Mouse (Mus musculus) adrenal gland, adult 8-10 months (tissue): ENCODE measurements around the gene Fosl1. TPM values are rescaled to one million over a fixed set of nuclear protein-coding genes. Genes with fewer than 3 reads are reported as not detected.

Experiments used
- DNase-seq: peaks from one replicate; pipeline ENCODE4 v3.0.0; 2022
- total RNA-seq, 4 experiments: library from RNA; stranded (reverse); gene quantifications; 2 replicates each; pipeline ENCODE4 v1.2.4; 2022

Fosl1 gene
- total RNA-seq, 4 experiments from 2014 or later: 0.22 to 0.86 (median 0.56) TPM; not detected in 1

DNA sequence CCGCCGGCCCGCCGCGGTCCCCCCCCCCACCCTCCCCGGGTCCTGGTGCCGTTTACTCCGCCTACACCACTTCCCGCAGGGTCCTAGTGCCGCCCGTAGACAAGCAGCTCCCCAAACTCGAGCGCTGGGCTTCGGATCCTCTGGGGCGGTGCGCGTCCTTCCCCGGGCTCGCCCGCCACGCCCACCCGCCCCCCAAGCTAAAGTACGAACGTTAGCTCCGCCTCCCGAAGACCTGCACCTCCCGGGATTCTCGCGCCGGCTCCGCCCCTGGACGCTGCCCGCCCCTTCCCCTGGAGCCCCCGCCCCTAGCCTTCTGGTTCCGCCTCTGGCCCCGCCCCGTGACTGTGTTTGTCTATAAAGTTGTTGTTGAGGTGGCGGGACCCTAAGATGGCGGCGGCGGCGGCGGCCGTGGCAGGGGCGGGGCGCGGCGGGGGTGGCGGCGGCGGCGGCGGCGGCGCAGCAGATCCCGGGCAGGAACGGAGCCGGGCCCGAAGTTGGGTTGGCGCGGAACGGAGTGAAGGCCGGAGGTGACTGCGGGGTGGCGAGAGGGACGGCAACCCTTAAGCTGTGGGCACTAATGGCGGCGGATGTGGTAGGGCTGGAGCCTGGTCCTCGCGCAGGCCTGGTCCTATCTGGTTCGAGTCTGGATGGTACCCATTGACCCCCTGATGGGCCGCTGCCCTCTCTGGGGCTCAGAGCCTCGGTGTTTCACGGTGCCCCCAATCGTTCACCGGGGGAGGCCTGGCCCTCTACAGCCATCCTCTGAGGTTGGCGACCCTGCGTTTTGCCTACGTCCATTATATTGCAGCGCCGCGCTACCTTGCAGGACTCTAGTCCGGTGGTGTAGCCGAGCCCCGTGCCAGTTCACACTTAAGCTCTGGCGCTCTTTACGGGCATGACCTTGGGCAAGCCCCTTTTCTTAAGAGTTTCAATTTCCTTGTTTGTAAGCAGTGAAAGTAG lies 22.3 kb upstream of the Fosl1 start, which contains the start of the genes Drap1 and AI837181:
TSS of gene Drap1 (minus strand) at position 198 of the 960 bp plus-strand sequence.
TSS of gene AI837181 (plus strand) at position 363 of the 960 bp plus-strand sequence.
- DNase-seq: peak; percentile 89

DNA sequence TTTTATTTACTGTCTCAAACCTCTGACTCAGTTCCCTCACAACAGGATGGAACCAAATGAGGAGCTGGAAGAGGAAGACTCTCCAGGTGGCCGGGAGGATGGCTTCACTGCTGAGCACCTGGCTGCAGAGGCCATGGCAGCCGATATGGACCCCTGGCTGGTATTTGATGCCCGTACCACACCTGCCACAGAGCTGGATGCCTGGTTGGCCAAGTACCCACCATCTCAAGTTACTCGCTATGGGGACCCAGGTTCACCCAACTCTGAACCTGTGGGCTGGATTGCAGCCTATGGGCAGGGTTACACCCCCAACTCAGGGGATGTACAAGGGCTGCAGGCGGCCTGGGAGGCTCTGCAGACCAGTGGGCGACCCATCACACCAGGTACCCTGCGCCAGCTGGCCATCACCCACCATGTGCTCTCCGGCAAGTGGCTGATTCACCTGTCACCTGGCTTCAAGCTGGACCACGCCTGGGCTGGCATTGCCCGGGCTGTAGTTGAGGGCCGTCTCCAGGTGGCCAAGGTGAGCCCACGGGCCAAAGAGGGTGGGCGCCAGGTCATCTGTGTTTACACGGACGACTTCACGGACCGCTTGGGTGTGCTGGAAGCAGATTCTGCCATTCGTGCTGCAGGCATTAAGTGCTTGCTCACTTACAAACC lies 21.3 kb upstream of the Fosl1 start:
- no peak for DNase-seq

DNA sequence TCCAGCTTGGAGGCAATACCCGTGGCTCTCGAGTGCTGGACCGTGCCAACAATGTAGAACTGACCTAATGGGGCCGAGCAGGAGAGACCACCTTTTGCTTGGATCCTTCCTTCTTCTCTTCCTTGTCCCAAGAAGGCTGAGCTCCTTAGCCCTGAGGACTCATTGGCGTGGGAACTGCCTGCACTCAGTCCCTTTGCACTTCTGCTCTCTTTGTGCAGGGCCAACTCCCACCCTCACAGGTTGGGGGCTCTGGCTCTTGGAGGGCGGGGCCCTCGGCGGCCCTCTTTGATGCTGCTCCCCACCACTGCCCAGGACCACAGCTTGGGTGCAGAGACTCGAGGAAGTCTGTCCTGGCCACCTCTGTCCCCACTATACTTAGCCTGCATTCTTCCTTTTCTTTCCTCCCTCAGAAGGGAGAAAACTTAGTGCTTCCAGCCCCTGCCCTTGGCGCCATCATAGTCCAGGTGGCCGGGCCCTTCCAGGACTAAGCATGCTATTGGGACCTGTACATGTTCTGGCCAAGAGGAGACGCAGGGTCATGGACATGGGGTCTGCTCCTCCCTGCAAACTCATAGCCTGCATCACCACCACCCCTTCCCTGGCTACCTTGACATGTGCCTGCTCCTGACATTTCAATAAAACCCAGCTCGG lies 20.6 kb upstream of the Fosl1 start:
- DNase-seq: no peak

DNA sequence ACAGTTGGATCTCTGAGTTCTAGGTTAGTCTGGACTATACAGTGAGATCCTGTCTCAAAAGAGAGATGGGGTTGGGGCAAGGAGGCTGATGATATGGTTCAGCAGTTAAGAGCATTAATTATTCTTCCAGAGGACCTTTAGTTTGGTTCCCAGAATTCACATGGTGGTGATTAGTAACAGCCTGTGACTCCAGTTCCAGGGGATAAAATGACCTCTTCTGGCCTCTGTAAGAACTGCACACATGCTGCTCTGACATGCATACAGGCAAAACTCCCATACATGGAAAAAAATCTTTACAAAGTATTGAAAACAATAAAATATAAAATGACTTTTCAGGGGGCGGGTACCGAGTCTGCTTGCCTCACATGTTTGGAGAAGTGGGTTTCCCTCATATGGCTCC lies 19.3 kb upstream of the Fosl1 start:
- no peak for DNase-seq

DNA sequence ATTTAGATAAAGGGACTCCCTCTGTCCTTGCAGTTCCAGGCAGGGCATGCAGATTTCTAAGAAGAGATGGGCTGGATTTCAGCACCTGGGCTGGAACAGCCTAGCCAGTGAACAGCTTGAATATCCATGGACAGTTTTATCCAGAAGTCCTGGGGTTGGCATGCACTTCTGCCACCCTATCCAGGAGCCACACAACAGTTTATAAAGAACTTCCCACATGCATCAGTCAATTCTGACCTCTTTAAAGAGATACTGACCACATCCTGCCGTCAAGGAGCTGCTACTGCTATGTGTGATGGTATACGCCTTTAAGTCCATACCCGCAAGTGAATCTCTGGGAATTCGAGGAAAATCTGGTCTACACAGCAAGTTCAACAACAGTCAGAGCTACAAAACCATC lies 18.1 kb upstream of the Fosl1 start:
- DNase-seq: no peak

DNA sequence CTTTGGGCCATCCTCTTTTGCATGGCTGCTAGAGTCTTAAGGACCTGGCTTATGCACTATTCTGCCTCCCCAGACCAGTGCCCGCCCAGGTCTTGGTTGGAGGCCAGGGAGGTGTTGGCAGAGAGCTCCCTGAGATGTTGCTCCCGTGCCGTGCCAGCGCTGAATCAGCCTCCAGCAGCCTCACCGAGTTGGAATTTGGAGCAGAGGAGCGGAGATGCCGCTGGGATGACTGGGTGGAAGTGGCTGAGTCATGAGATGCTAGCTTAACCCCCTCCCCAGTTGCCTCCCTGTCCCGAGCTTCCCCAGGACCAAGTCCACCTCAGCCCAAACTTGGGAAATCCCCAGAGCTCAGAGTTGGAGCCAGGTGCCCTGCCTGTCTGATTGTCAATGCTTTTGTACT lies 17.5 kb upstream of the Fosl1 start:
- DNase-seq: peak; percentile 87

DNA sequence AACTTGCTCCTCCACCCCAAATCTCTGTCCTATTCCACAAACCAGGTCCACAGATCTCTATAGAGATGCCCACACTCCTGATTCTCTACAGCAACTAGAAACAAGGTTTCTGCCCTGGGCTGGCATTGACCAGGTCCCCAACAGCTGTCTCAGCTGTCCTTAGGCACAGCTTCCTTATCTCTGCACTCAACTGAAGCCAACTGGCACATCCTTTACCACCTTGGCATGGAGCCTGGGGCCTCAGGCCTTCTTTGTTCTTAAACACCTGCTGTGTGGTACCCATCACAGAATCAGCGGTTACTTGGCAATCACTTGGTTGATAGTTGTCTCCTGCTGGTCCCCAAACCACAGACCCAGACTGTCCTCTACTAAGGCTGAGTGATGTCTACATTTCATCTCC lies 16.9 kb upstream of the Fosl1 start:
- no peak for DNase-seq

DNA sequence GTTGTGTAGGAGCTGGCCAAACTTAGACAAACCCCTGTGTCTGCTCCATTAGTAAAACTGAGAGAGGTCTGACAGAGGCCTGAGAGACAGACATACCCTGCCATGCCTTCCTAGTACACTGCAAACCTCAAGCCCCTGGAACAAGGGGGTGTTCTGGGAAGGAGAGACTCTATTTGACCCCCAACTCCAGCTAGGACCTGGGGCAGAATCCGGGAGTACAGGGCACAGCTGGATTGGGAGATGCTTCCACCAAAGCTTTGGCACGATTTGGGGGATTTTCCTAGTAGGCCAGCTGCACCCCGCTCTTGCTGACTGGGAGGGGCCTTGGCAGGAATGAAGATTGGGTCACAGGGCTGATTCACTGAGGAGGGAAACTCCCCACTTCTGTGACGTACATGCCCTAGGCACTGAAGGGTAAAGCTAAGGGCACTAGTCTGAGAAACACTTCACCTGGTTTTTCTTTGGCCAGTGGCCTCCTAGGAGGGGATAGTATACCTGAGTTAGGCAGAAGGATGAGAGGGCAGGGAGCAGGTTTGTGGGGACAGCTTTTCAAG lies 15.4 kb upstream of the Fosl1 start:
- DNase-seq: no peak

DNA sequence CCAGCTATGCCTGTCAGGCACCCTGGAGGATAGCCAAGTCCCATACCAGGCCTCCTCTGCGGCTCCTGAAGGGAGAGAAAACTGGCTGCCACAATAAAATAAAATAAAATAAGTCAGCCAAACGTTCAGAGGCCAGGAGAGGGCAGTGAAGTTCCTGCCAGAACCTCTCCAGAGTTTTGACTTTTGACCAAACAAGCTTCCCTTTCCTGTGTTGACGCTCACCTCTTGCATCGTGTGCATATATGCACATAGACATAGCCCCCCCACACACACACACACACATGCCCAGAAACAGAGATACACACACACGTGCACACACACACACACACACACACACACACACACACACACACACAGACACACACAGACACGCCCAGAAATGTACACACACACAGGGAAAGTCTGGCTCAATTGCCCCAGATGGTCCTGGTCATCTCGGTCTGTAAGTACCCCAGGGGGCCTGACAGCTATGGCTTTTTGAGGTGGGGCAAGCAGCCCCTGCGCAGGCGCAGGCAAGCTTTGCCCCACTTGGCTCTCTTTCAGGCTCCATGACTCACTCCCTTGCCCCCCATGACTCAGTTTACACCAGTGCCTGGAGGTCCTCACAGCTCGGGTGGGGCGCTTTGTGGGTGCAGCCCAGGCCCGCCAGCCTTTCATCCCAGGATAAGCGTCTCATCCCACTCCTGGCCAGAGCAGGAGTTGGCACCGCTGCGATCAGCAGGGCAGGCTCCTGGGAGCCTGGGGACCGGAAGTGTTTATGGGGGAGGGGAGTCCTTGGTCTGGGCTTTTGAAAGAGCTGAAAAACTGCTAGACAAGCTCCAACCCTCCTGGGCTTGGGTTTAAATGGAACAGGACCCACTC lies 14.1 kb upstream of the Fosl1 start:
- peak; percentile 53 for DNase-seq

DNA sequence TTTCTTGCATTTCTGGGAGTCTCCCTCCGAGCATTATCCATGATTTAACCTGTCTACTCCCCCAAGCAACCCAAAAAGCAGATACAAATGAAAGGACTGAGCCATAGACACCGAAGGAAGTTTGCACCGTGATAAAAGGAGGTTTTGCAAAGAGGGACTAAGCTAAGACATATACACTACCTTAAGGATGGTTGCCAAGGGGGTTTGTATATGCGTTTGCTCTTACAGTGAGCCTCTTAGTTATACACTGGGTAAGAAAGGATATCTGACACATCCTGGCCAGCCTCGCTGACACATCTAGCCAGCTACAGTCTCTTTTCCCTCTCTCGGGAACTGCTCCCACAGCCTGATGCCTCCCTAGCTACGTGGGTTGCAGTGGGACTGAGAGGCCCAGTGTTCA lies 13.4 kb upstream of the Fosl1 start:
- no peak for DNase-seq

DNA sequence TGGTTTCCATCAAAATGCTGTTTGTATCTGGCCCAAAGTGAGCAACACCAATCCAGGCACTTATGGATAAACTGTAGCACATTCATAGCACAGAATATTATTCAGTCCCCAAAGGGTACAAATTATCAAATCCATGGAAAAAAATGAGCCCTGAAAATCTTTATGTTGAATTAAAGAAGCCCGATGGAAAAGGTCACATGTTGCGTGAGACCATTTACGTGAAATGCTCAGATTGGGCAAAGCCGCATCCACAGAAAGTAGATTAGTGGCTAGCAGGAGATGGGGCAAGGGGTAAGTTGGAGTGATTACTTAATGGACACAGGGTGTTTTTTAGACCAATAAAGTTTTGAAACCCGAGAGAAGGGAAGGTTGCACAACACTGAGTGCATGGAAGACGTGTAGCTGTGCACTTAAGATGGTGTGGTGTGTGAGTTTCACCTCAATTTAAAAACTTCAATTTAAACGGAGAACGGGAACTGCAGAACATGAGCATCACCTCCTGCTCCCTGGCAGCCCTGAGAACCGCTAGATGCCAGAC lies 2.9 kb upstream of the Fosl1 start:
- DNase-seq: no peak

DNA sequence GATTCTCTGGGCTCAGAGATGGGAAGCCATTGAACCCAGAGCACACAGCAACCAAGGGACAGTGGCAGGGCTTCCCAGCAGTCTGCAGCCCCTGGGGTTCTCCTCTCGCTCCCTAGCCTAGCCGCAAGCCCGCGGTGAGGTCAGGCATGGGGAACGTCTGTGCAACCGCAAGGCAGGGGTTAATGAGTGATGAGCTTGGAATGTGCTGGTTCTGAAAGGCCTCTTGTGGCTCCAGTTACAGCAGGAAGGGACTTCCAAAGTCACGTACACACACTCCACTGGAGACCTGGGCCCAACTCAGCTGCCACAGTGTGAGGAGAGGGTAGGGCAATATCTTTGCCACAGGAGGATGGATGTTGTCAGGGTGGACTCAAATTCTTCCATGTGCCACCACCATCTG lies 2.4 kb upstream of the Fosl1 start:
- DNase-seq: no peak

DNA sequence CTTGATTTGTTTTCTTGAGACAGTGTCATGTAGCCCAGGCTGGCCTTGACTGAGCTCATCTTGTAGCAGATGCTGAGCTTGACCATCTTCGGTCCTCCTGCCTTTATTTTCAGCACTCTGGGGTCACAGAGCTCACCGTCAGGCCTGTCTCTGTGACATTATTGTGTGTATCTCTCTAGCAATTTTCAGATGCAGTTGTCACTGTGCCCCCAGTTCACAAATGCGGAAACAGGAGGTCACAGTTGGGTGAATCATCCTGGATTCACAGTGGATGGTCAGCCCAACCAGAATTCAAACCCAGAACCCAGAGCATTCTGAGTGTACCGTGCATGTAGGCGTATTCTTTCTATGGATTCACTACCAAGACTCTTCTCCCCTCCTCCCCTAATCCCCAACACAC lies 1.6 kb upstream of the Fosl1 start:
- no peak for DNase-seq

DNA sequence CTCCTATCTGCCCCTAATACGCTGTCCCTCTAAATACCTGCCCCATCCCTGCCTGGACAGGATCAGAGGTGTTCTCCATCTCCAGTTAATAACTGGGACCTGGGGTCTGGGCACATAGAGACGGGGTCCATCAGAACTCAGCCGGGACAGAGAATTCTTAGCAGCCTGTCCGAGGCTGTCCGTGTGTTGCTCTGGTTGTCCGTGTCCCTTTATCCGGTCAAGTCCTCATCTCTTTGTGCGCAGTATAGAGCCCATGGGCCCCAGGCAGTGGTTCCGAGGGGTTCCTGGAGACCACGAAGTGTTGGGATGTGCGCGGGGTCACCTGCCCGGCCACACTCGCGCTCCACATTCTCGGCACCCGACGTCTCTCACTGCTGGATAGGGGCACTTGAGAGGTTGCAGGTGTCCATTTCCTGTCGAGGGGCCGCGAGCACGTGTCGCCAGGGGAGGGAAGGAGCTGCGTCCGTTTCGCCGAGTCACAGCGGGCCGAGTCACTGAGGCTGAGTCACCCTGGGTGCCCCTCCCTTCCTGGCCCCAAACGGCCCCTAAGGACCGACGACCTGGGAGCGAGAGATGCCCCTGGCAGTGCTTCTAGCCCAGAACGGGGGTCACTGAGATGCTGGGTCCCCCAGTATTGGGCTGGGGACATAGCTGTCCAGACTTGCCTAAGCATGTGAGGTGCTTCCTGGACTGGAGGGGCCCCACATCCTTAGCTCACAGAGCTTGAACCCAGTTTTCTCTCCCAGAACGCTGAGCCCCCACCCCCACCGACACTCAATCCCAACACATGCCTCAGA lies 1.2 kb downstream of the Fosl1 start:
- DNase-seq: no peak

DNA sequence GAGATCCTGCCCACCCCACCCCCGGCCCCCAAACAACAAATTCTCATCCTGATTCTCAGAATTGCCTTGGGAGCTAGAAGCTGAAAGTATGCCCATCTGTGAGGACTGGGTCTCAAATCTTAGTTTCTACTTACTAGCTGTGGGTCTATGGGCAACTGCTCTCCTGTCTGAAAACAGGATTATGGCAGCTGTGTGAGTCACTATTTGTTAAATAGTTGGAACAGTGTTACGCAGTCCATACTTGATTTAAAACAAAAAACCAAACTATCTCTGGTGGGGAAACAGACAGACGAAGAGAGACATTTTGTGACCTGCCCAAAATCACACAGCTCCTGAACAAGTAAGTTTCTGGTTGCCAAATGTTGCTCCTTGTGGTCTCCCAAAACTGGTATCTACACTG lies 2.3 kb downstream of the Fosl1 start:
- no peak for DNase-seq

DNA sequence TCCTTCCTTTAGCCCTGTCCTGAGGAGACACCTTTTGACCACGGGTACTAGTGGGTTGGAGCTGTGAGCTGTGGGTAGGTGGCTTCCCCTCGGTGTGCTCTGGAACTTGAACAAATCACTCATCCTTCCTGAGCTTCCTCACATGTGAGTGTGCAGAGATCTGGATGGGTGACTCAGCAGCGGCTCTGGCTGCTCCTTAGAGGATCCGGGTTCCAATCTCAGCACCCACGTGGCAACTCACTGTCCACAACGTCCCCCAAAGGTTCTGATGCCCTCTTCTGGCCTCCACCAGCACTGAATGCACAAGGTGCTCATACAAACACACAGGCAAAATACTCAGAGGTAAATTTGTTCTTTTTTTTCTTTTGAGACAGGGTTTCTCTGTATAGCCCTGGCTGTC lies 4.4 kb downstream of the Fosl1 start:
- DNase-seq: no peak

DNA sequence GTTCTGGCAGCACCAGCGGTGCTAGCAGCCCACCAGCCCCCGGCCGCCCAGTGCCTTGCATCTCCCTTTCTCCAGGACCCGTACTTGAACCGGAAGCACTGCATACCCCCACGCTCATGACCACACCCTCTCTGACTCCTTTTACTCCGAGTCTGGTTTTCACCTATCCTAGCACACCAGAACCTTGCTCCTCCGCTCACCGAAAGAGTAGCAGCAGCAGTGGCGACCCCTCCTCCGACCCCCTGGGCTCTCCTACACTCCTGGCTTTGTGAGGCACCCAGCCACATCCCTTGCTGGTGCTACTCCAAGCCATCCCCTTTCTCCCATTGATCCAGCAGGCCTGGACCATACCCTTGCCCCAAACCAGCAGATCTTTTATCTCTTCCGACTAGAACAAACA lies 7.7 kb downstream of the Fosl1 start:
- no peak for DNase-seq

DNA sequence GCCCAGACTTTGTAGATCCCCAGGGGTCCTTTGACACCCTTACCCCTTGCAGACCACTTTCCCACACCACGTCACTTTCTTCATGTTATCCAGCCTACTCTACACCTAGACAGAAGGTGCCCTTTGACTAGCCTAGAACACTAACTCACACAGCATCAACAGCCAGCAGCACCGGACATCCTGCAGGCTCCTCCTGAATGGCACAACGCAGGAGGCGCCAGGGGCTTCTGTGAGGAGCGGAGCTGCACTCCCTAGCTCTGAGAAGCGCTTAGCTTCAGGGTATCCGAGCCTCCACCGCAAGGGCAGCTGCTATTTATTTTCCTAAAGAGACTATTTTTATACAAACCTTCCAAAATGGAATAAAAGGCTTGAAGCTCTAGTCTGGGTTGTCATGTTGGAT lies 8.2 kb downstream of the Fosl1 start:
- DNase-seq: no peak

DNA sequence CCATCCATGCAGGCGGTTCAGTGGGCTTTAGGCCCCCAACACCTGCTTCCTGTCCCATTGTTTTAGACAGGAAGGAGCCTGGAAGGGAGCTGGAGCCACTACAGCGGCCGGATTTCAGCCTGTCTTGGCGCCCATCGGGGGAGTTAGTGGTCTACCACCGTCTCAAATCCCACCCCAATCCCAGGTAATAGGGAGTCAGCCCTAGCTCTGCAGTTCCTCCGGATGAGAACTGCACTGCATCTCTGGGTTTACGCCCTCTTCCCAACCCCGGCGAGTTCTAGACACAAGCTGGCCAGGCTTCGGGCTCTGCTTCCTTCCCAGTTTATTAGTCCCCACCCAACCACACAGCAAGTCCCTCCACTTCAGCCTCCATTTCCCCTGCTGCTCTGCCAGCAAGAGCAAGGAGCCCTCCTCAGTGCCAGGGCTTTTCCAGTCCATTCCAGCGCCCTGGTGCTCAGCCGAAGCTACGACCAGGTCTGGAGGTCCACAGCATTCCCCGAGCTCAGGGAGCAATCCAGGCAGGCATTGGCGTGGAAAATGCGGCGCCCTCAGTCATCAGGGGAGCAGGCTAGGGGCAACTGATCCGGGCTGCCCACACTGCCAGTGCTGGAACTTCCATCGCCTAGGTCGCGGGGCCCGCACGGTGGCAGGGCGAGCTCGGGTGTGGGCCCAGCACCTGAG lies 9.0 kb downstream of the Fosl1 start:
- DNase-seq: no peak
